Mouse (Mus musculus) megakaryocyte, adult 5-6 weeks (primary cell): ENCODE measurements around the gene Cdc37. TPM values are rescaled to one million over a fixed set of nuclear protein-coding genes. Genes with fewer than 3 reads are reported as not detected.

Experiments used
- ATAC-seq: 2 replicates; pipeline ENCODE4 v1.8.0; 2016; ENCODE audit warnings: mild to moderate bottlenecking, inconsistent platforms; ENCODE audit not compliant: poor library complexity, severe bottlenecking
- total RNA-seq, 2 experiments: library from RNA; stranded (forward) in 1 of 2; stranded (reverse) in 1 of 2; fragments of 153-499, 151-499 nt in 1 of 2; fragments of 221-1000, 200-1000 nt in 1 of 2; gene quantifications; 2 replicates each; pipeline versions ENCODE4 v1.2.3 to v1.2.4; 2015 to 2017

Gene Cdc37
- total RNA-seq, 2 experiments from 2014 or later: 39.6 to 165 TPM

DNA sequence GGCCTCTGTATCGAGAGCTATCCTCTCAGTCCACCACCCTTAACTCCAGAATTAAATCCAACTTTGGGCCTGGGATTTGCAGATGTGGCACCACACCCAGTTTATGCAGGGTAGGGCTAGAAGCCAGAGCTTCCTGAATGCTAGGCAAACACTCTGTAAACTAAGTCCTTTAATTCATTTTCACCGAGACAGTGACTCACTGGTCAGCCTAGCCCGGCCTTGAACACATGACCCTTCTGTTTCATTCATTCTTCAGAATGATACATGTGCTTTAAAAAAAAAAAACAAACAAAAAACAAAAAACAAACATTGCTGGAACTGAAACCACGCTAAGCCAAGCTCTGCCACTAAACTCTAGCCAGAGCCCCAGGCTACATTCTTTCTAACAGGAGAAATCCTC is 11.4 kb downstream of the Cdc37 start:
- ATAC-seq: no peak

DNA sequence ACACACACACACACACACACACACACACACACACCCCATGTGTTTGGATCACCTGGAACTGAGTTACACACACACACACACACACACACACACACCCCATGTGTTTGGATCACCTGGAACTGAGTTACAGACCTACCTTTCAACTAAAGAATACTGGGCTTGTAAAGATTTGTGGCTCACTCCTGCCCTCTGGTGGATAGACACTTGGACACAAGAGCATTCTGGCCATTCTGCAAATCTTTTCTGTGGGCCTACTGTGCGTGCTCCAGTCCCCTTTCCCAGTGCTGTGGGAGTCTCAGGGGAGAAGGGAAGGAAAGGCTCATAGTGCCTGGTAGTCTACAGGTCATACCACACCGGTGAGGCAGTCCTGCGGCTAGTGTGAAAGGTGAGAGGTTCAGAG is 12.6 kb downstream of the Cdc37 start:
- peak; percentile 61 for ATAC-seq

DNA sequence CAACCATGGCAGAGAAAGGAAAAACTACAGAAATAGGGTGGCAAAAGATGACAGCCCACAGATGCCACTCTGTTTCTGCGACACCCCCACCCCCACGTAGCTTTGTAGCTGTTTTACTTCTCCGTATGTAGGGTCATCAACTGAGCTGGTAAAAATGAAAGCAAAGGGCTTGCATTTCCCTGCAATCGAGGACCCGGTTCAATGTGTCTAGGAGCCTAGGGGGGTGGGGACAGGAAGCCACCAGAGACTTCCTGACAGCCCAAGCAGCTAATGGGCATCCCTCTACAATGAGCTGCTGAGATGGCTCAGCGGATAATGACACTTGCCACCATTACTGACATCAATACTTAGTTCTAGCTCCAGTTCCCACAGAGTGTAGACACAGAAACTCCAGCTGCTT is 13.4 kb downstream of the Cdc37 start:
- ATAC-seq: no peak

DNA sequence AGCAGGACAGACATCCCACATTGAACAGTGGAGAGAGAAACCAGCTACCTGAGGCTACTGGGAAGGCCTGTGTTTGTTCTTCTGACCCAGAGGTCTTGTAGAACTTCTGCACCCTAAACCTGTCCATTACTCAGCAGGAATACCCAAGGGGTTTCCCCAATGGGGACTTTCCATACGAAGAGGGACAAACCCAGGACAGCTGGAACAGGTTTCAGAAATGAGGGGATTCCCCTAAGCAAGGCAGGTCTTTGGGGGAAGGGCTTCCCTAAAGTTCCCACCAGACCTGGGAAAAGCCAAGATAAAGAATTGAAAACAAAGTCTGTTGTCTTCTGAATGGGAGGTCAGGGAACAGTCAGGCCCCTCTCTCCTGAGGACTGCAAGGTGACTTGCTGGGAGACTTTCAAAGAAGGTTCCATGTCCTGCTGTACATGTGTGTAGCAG is 13.8 kb downstream of the Cdc37 start:
- ATAC-seq: no peak

DNA sequence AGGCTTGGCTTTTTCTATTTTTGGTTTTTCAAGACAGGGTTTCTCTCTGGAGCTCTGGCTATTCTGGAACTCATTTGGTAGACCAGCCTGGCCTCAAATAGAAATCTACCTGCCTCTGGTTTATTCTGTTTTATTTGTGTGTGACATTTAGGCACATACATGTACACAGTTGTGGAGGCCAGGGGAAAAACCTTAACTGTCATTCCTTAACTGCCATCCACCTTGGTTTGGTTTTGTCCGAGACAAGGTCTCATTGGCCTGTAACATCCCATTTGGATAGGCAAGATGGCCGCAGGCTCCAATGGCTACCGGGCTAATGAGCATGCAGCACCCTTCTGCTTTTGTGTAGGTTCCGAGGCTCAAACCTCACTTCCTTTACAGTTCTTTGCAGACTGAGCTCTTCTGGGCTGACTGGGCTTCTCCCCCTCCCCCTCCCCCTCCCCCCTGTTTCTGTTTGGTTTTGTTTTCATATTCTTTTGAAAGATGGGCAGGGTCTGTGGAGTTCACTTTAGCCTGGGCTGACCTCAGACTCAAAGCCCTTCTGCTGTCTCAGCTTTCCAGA is 14.4 kb downstream of the Cdc37 start:
- ATAC-seq: no peak

DNA sequence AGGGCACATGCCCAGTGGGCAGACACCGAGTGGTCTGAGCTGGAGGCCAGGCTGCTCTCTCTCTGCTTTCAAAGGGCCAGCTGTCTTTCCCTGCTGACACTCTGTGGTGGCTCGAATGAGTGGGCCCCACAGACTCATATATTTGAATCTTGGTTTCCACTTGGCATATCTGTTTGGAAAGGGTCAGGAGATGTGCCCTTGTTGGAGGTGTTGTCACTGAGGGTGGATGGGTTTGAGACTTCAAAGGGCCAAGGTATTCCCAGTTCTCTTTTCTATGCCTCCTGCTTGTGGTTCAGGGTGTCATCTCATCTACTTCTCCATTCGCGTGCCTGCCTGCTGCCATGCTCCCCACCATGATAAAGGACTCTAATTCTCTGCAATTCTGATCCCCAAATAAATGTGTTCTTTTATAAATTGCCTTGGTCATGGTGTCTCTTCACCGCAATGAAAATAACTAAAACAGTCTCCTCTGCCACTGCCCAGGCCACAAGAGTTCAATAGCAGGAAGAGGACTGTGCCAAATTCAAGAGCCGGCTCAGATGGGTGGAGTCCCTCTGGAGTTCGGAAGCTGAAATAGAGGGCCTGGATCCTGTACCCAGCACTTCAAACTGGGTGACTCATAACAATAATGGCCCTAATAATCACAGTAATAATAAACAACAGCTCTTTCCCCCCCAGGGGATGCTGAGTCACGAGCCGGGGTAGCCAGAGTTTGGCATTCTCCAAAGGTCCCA is 15.0 kb downstream of the Cdc37 start:
- ATAC-seq: no peak

DNA sequence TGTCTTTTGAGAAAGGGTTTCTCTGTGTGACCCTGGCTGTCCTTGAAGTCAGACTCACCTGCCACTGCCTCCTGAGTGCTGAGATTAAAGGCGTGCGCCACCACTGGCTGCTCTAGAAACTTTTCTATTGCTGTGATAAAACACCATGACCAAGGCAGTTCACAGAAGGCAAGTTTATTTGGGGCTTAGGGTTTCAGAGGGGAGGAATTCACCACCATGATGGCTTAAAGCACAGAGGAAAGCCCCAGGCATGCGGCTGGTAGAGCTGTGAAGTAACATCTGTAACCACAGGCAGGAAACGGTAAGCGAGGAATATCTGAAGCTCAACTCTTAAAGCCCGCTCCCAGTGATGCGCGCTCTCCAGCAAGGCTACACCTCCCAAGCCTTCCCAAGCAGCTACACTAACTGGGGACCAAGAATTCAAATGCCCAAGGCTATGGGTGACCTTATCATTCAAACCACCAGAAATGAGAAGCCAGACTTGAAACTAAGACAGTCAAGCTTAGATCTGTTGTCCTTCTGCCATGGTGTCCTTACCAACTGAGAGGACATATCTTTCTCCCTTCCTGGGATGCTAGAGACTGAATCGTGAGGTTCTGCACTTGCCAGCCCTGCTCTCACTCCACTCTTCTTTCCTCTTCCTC is 16.6 kb downstream of the Cdc37 start:
- ATAC-seq: no peak

DNA sequence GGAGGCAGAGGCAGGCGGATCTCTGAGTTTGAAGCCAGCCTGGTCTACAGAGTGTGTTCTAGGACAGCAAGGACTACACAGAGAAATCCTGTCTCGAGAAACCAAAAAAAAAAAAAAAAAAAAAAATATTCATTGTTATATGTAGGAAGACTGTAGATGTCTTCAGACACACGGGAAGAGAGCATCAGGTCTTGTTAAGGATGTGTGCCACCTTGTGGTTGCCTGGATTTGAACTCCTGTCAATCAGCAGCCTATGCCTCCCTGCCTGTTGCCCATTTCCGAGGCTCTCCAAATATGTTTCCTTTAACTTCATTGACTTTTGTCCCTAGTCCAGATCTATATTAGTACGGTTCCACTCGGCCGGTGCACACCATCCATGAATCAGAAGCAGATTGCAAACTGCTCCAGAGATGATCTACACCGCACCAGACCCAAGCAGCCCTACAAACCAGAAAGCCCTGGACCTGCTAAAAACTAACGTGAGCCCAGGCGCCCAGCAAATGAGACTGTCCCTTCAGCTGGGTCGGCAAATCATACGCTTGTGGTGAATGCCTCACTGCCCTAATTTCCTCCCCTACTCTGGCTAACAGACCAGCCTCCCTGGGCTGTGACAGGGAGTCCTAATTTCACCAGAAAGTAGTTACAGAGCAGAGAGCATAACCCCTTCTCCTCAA is 17.5 kb downstream of the Cdc37 start:
- ATAC-seq: no peak

DNA sequence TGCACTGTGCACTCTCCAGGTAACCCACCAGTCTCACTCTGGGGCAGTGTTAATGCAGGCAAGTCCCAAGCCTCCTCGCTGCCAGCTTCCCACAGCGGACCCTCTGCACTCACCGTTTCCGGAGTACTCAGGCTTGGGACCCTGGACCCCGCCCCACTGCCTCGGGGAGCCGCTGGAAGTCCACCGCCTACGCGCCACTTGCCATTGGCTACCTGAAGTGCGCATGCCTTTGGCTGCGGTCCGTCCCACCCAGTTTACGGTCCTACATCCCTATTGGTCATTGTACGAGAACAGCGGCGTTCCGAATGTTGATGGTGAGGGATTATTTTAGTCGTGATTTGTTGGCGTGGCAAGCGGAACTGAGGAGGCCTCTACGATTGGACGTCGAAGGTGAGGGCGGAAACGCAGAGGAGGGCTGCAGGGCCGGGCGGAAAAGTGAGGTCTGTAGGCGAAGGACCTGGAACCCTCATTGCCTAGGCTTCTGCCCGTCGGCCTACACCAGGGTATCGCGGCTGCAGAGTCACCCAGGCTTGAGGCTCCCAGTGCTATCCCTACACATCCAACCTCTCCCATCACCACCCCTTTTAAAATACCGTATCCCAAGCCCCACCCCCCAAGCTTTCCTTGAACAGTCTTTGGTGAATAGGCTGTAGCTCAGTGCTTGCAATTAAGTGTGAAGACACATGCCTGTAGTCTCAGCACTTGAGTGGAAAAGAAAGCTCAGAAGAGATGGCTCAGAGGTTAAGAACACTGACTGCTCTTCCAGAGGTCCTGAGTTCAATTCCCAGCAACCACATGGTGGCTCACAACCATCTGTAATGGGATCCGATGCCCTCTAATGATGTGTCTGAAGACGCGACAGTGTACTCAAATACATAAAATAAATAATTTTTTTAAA is 18.5 kb downstream of the Cdc37 start, which contains the start of gene Tyk2:
TSS of gene Tyk2 (minus strand) at position 185 of the 898 bp plus-strand sequence.
- peak; percentile 95 for ATAC-seq

DNA sequence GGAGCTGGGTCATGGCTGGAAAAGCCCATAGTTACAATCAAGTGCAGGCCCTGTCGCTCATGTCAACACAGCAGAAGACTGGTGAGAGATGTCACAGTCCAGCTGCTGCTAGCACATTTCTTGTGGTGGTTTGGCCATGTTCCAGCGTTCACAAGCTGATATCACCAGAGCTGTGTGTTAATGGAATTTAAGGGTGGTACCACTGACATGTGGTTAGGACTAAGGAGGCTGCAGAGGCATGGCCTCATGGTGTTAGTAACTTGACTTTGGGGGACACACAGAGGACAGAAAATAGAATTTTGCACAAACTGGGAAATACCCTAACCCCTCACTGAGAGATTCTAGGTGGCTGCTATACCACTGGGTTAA is 23.5 kb downstream of the Cdc37 start:
- no peak for ATAC-seq

DNA sequence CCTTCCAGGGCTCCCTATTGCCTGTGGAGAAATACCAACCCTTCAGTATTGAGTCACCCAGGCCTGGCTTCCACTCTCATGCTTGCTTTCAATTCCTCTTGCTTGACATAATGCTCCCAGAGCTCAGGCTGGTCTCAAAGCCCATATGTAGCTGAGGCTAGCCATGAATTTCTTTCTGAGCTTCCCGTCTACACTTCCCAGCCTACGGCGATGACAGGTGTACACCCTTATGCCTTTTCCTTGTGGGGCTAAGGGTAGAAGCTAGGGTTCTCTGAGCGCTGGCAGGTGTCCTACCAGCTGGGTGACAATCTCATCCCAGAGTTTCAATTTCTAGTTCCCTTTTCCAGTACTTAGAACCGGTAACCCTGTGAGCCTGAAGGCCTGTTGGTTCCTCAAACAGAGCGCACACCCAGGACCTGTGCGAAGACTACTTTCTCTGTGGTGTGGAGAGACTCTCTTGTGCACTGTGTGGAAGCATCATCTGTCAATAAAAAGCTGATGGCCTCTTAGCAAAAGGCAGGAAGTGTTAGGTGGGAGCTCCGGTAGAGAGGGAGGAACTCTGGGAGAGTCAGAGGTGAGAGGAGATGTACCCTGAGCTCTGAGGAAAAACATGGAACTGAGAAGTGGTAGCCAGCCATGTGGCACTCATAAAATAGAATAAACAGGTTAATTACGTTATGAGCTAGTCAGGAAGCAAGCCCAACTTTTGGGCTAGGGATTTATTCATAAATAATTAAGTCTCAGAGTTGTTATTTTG is 24.1 kb downstream of the Cdc37 start:
- peak; percentile 81 for ATAC-seq

DNA sequence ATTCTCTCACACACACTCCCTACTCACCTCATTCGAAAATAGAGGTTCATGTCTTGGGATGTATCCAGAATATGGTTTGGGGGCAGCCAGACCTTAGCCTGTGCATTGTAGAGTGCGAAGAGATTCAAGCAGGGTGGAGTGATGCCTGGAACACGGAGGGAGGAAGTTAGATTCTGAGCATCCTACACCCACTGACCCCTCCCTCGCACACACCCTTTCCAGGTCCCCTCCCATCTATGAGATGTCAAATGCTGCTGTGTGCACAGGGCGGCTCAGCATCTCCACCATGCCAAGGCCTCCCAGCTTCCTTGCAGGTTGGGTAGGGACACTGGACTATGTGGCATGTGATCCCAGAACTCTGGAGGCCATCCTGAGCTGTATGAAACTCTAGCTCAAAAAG is 24.9 kb downstream of the Cdc37 start:
- ATAC-seq: peak; percentile 59

DNA sequence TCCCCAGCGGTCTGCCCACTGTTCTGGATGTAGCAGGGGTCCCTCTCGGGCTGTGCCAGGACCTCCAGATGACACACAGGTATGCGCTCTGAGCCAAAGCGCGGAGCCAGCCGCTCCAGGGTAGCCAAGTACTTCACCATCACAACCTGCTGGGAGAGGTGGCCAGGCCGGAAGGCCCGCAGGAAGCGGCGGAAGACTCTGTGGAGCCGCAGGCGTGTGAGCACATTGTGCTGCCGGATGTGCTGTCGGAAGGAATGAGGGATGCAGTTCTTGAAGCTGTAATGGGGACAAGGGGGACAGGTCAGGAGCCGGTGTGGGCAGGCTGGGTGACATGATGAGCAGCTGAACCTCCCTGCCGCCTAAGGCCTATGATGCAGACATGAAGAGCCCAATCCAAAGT is 28.3 kb downstream of the Cdc37 start:
- ATAC-seq: no peak

DNA sequence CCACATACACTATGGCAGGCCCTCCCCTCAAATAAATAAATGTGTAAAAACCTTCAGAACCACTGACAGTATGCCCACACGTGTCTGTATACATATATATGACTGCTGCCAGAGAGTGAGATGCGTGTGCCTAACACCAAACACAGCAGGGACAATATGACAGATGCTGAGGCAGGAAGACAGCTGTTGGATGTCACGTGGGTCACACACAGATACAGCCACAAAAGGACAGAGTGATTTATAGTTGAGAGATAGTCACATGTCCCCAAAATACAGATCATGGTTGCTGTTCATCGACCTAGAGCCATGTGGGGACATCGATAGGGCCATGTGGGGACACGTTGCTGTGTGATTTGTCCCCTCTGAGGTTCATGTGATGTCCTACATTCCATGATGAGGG is 32.7 kb downstream of the Cdc37 start:
- no peak for ATAC-seq

DNA sequence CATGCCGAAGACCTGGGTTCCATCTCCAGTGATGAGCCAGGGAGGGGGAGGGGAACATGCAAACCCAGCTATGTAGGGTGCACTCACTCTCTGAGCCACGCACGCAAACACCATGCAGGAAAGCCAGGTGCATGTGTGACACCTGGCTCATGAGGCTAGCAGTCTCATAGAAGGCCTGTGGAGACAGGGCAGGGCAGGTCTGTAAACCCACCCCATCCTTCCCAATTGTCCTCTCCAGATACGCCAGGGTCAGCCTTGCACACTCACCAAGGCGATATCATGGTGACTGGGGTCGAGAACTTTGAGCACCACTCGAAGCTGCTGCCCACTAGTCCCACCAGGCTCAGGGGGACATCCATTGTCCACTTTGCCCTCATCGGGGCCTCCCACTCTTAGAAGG is 34.7 kb downstream of the Cdc37 start:
- no peak for ATAC-seq

DNA sequence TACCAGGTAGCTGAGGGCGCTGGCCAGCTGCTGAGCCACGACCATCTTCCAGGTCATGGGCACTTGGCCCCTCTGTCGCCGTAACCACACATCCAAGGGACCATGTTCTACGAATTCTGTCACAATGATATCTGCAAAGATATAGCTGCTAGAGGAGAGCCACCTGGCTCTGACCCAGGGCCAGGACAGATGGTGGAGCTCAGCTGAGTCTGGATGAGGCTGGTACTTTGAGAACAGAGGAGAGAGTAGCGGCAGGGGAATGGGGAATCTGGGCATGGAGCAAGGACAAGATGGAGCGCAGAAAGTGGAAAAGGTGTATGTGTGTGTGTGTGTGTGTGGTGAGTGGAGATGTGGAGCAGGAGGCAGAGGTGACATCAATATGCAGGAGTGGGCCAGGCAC is 35.6 kb downstream of the Cdc37 start:
- ATAC-seq: no peak

DNA sequence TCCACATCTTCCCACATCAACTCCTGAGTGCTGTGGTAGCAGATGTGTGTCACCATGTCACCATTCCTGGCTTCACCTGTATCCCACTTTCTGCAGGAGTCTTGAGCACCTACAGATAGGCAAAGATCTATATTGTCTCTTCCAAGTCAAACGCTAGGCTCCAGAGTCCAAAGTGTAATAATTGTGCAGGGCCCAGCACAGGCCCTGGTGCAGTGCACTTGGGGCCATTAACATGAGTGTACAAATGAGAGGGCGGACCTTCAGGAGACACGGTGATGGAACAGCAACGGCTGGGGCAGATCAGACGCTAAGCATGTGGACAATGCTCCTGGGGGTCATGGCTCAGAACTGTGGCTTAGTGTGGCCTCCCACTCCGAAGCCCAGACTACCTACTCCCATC is 36.0 kb downstream of the Cdc37 start:
- ATAC-seq: no peak

DNA sequence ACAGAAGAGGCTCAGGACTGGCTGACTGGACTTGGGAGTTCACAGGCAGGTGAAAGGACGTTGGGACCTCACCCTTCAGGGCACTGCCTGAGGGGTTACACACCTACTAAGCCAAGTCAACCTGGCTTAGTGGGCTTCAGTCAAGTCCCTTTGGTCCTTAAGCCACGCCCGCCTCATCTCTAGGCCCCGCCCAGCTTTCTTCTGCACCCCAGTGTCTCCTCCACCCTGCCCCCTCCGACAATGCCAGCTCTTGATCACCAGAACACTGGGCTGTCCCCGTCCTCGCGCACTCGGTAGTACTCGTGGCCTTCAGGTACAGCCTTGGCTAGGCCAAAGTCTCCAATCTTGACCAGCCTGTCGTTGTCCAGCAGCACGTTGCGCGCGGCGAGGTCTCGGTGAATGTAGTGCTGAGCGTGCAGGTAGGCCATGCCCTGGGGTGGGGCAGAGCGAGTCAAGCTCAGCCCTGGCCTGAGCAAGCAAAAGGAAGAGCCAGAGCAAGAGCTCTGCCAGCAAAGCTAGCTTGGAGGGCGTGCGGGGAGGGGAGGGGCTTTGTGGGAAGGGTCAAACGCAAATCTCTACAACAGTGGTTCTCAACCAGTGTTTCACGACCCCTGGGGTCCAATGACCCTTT is 42.1 kb downstream of the Cdc37 start:
- ATAC-seq: no peak

DNA sequence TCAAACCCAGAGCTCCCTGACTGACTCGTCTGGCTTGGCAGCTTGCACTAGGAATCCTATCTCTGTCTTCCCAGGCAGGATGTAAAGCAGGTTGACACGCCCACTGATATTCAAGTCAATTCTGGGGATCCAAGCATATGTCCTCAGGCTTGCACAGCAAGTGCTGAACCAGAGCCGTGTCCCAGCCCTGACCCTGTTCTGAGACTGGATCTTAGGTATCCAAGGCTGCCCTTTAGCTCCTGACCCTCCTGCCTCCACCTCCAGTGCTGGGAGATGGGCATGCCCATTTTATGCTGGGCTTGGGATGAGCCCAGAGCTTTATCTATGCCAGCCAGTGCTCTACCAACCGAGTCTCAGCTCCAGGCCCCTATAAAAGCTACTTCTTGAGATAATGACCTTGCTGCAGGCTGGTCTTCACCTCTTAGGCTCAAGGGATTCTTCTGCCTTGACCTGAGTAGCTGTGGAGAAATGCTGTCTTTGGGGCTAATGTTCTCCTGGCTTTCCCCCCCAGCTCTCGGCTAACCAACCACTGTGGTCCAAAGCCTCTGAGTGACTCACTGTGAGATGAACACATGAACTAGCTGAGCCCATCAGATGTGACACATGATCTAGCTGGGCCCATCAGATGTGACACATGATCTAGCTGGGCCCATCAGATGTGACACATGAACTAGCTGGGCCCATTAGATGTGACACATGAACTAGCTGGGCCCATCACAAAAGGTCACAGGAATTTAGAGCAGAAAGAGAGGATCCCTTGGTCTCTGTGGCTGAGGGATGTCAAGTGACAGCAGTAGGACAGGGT is 43.8 kb downstream of the Cdc37 start:
- no peak for ATAC-seq
